Mouse (Mus musculus) spleen, embryonic (tissue): ENCODE results near the gene Dab2ip.

ENCODE experiments used
- CTCF ChIA-PET: fragments of 350-600 bp; sonication (Branson Sonifier 250); formaldehyde crosslinking; loops from one replicate; lab custom pipeline; 2022; lab: Charles Lee

The Dab2ip gene

GRCm38 (mm10) chr2:35679812-35680672 is 122.0 kb downstream of the Dab2ip start:
- CTCF ChIA-PET = no interaction called here

- CTCF ChIA-PET = no interaction called here
Observed at GRCm38 (mm10) chr2:35680833-35681232, 122.8 kb downstream of the Dab2ip start.

DNA sequence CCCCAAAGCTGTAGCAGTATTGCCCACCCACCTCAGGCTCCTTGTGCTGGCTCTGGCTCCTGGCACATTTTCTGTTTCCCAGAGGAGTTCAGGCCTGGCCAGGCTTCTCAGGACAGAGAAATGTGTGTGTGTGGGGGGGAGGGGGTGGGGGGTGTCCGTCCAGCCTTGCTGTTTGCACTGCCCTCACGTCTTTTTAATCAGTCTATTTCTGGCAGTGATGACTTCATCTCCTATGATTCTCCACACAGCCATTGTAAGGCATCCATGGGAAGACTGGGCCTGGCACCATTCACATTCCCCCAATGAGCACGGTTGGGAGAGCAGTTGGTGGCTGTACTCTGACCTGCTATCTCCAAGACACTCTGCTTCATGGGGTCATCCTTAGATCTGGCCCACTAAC is 125.9 kb downstream of the Dab2ip start:
- CTCF ChIA-PET = interaction anchor here (0.6 kb wide), 1 partner anchor 112 kb away, joined by 10 read pairs; no protein-coding TSS in a partner anchor

DNA sequence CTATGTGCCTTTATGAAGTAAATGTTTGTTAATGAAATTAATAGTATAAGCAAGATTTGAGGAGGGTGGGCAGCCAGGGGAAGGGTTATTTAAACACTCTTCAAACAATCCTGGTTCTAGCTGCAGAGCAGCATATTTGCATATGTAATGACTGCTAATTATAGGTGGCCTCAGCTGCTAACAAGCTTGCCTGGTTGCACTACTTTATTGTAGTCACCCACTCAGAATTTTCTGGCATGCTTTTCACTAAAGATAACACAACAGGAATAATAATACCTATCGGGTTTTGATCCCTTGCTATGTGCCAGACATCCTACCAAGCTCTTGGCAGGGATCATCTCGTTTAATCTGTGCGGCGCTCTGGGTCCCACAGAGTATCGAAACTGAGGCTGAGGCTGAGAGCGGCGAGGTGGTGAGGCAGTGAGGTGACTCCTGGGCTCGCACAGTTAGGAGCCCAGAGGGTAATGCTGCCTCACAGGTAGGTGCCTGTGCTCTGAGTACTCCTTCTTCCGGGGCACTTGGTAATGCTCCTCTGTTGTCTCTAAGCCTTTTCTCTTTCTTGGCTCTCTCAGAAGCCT is 126.8 kb downstream of the Dab2ip start:
- CTCF ChIA-PET = no interaction called here

- CTCF ChIA-PET = no interaction called here
Observed at GRCm38 (mm10) chr2:35686104-35686503, 128.0 kb downstream of the Dab2ip start.

DNA sequence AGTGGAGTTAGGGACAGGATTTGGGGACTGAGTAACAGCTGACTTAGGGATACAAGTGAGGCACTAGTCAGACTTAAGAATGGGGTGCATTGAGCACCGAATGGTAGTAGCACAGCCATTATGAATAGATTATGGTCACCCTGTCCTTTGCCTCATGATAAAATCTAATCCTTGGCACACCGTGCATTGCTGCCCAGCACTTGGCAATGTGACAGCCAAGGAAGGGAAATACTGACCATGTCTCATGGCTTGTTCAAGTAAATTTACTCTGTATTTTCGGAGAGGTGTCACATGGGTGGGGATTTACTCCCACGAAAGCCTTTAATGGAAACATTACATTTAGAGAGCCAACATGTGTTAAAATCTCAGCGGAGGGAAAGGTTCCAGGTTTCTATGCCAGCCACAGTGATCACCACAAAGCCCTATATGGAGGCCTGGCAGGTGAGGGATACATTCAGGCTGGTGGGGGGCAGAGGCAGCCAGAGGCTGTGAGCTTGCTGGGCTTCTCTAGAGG is 129.5 kb downstream of the Dab2ip start:
- CTCF ChIA-PET = no interaction called here

DNA sequence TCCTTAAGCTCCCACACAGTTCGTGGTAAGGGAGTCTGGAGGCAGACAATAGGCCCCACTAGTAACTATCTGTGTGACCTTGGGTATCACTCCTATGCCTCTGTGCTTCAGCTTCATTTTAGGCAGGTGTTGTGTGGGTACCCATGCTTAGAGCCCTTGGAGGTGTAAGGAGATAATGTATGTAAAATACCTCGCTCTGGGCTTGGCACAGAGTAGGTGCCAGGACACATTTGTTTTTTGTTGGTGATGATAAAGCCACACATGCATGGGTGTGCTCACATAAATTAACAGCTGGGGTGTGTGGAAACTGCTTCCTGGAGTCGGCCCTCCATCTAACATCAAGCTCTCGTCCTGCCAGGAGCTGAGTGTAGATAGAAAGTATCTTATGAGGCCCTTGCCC is 130.1 kb downstream of the Dab2ip start:
- CTCF ChIA-PET = no interaction called here

DNA sequence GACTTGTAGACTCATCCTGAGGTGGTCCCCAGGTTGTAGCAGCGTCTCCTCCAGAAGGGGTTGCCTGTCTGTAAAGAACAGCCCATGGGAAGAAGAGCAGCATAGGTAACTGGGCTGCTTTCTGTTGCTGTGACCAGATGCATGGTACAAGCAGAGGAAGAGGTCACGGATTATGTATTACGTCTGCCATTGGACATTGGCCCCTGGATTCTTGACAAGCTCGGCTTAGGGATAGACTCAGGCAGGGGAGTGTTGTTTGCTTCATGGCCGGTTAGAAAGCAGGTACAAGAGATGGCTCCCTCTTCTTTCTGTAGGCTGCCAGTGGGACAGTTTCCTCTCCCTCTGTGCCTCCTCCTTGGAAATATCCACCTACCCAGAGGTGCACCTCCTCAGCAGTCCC is 130.5 kb downstream of the Dab2ip start:
- CTCF ChIA-PET = no interaction called here

DNA sequence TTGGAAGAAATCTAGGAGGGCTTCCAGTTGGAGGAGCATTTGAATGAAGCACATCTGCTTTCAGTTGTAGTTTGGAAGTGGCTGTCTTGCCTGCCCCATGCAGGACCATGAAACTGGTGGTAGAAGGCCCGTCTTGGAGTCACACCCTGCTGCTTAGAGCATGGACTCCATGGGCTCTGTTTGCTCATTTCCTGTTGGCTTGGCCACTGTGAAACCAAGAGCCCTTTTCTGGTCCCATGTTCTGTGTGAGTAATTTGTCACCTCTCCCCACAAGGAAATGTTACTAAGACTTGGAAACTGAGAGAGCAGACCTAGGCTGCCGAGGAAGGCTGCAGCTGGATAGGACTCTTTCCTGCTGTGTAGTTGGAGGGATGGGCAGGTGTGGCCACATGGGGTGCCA is 131.8 kb downstream of the Dab2ip start:
- CTCF ChIA-PET = no interaction called here

- CTCF ChIA-PET = interaction anchor here (0.7 kb wide), 1 partner anchor 235 kb away, joined by 13 read pairs; no protein-coding TSS in a partner anchor
Observed at GRCm38 (mm10) chr2:35691257-35692049, 133.4 kb downstream of the Dab2ip start.

GRCm38 (mm10) chr2:35692272-35692900 is 134.3 kb downstream of the Dab2ip start:
- CTCF ChIA-PET = no interaction called here

DNA sequence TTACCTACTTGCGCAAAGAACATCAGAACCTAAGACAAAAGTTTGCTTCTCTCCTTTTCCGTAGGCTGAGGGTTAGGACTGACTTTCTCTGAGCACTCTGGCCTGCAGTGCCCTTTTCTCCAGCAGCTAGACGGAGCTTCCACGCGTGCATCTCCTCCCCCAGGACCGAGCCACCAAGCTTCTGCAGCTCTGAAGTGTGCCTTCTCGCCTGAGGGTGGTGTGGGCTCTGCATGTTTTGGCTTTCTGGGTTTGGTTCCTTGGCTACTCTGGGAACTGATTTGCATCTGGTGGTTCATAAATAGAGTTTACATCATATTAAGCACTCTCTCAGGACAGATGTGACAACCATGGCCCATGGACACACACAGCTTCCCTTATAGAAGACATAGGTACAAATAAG is 135.0 kb downstream of the Dab2ip start:
- CTCF ChIA-PET = no interaction called here

DNA sequence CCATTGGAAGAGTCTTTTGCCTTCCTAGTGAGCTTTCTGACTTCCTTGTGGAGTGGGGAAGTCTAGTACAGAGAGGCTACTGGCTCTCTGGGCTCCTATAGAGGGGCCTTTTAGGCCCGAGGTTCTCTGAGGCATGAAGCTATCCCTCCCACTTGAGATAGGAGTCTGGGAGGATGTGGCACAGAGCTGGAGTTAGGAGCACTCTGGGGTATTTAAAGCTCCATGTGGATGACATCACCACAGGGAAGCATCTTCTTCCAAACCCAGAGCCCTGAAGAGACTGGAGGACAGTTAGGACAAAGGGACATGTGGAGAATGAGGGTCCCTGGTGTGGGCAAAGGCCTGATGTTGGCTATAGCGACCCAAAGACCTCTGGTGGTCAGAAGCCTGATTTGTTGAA is 136.0 kb downstream of the Dab2ip start:
- CTCF ChIA-PET = no interaction called here

- CTCF ChIA-PET = no interaction called here
Observed at GRCm38 (mm10) chr2:35696193-35696541, 138.1 kb downstream of the Dab2ip start.

GRCm38 (mm10) chr2:35696542-35697391 is 138.7 kb downstream of the Dab2ip start:
- CTCF ChIA-PET = no interaction called here

GRCm38 (mm10) chr2:35697768-35698167 is 139.7 kb downstream of the Dab2ip start:
- CTCF ChIA-PET = no interaction called here

DNA sequence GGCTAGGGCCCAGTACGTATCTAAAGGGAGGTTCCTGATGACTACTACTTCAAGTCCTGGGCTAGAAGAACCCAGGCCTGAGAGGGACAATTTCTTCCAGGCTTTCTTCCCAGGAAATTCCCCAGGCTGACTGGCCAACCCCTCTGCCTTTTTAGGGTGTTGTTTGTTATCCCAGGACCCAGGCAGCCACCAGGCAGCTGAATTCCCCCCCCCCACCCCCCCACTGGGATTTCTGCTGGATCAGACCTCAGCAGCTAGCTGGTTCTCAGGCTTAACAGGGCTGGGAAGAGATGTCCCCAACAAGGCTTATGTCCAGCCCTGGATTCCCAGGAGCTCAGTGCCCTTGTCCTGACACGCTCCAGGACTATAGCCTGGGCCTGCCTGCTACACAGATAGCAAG is 142.9 kb downstream of the Dab2ip start:
- CTCF ChIA-PET = no interaction called here

- CTCF ChIA-PET = no interaction called here
Observed at GRCm38 (mm10) chr2:35702001-35702400, 143.9 kb downstream of the Dab2ip start.

GRCm38 (mm10) chr2:35702608-35703007 is 144.5 kb downstream of the Dab2ip start:
- CTCF ChIA-PET = no interaction called here

DNA sequence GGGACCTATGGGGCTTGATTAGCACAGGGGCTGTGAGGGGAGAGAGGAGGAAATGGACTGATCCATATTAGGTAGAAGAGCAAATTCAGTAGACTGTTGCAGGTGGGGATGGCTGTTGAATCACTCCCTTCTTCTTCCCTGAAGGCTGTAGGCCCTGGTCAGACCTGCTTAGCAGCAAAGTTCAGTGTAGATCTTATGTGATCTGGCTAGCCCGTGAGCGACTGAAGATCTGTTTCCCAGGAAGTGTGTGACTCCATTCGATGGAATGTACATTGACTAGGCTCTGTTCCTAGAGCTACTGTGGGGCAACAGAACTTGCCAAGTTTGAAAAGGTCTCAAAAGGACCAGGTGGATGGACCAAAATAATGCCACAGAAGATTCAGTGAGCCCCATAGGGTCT is 145.2 kb downstream of the Dab2ip start:
- CTCF ChIA-PET = no interaction called here

- CTCF ChIA-PET = interaction anchor here (0.7 kb wide), 1 partner anchor 10 kb away, joined by 3 read pairs; no protein-coding TSS in a partner anchor
Observed at GRCm38 (mm10) chr2:35712611-35713010, 154.5 kb downstream of the Dab2ip start.
